Mouse (Mus musculus): ENCODE measurements around the gene Gm9117.
"Not testable (repeated sequence)": the region's sequence is repeated elsewhere in the genome, so short reads cannot be mapped to it uniquely, and the experiment has no call there.

The Gm9117 gene

GRCm38 (mm10) chr3:93943443-93943842, at the start of gene Gm9117:
TSS of gene Gm9117 (minus strand) at chr3:93943543.
- DNase-seq, result not testable (repeated sequence)

- not testable (repeated sequence) for DNase-seq
These were observed 25.6 kb upstream of the Gm9117 start for GRCm38 (mm10) chr3:93968938-93969337.

GRCm38 (mm10) chr3:93961214-93961613, 17.9 kb upstream of the Gm9117 start, which contains the start of gene Tdpoz5:
TSS of gene Tdpoz5 (minus strand) at chr3:93961314.
- DNase-seq, result not testable (repeated sequence)

- DNase-seq, result not testable (repeated sequence)
These were observed 5.0 kb downstream of the Gm9117 start for GRCm38 (mm10) chr3:93938386-93938785.

All from right cerebral cortex, postnatal 25 days (tissue).